Mouse (Mus musculus): ENCODE results near the gene Runx1.

The Runx1 gene

DNA sequence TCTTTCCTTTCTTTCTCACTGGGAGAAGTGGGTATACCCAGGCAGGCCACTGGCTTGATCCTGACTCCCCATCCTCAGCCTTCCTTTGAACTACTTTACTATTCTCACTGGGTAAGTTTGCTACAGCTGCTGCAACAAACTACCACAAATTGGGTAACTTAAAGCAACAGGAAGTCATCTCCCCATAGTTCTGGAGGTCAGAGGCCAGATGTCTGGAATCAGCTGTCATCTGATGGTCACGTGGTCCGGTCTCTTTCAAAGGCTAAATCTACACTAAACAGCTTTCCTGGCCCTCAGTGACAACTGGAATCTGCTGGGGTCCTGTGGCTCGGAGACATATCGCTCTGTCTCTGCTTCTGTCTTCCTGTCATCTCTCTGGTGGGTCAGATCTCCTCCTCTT lies 252.8 kb downstream of the Runx1 start:
- no peak for DNase-seq (ENCODE audit: low spot score in 2 of 2)

- DNase-seq (ENCODE audit: low spot score in 2 of 2): no peak
These were observed 254.7 kb downstream of the Runx1 start for GRCm38 (mm10) chr16:92571246-92571645.

DNA sequence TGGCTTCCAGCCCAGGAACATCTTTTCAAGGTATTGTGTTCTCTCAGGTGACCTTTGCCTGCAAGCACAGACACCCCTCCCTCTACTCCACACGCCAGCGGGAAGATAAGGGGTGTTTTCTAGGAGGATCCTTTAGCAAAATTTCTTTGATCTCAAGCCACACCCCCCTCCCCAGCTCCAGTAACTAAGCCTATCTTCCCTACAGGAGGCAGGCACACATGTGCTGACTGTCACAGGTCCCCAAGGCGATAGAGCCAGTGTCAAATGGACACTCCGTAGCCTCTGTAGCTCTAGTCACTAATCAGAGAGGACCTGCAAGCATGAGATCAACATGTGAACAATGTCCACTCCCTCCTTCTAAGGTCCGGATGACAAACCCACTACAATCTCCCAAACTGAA lies 259.8 kb downstream of the Runx1 start:
- DNase-seq (ENCODE audit: low spot score in 2 of 2): no peak

DNA sequence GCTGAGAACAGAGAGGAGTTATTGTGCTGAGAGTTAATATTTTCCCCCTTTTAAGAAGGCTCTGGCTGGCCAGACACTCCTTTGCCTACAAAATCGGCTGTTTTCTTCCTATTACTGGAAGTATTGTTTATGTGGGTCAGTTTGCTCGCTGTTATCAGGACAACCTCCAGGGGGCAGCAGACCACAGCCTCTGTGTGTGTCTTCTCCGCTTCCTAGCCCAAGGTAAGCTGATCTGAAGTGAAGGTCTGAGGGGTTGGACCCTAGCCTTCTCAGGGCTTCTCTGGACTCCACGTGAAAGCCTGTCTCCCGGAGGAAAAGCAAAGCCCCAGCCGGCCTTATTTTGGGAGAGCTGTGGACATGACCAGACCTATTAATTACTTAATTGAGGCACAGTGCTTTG lies 260.2 kb downstream of the Runx1 start:
- peak; percentile 64 to 75 for DNase-seq (ENCODE audit: low spot score in 2 of 2)

DNA sequence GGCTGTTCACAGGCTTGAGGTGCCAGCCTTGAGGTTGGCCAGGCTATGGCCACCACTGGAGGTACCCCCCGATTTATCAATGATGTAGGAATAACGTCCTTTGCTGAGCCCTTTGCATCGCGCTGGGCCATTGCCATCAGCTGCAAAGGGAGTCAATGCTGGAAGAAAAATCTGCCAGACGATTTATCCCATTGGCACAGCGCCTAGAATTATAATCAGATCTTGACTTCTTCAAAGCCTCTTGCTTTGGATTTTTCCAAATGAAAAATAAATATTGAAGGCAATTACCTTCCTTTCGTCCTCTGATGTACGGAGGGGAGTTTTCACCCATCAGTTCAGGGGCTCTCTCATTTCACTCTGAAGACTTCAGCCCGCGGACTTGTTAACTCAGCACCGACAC lies 260.7 kb downstream of the Runx1 start:
- DNase-seq (ENCODE audit: low spot score in 2 of 2): no peak

DNA sequence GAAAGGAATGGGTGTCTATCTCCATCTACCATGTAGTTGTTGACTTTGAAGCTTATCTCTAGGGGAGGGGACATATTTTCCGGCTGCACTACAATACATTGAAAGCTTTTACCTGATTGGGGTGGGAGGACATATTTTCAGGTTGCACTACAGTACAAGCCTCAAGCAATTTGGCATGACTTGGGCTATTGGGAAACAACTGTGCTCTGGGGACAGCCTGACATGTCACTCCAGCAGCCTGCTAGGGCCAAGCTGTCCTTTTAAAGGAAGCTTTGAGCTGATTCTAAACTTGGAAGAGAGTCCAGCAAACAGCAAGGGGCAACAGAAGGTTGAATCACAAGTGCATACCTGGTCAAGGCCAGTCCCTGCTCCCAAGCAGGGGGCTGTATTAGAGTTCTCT lies 270.9 kb downstream of the Runx1 start:
- DNase-seq (ENCODE audit: low spot score in 2 of 2): no peak

GRCm38 (mm10) chr16:92552858-92553257 lies 273.1 kb downstream of the Runx1 start:
- DNase-seq (ENCODE audit: low spot score in 2 of 2): no peak

- no peak for DNase-seq (ENCODE audit: low spot score in 2 of 2)
These were observed 273.9 kb downstream of the Runx1 start for GRCm38 (mm10) chr16:92552106-92552382.
